In genomic region chr2:156452149-156452536, GRCm38 (mm10) we compare ENCODE assay signal across 23 mouse cellular contexts. TPM values are rescaled to one million over a fixed set of nuclear protein-coding genes. Genes with fewer than 3 reads are reported as not detected.
DNase-seq lines count a peak whose midpoint lies in the region; ATAC-seq and TF ChIP-seq lines count a peak whose summit lies in the region.
"Had no signal": no experiment of that assay in that cellular context is flagged by ENCODE, and none has a peak within 500 bp of the region (broad histone marks: within the 10 kb centered on the region; RNA-seq: fewer than 3 reads in every experiment).

No protein-coding gene starts in this region.

- H3K27ac ChIP-seq in forebrain, embryonic 10.5 days, result peak overlapping the region; percentile 69
- H3K27ac ChIP-seq in forebrain, embryonic 13.5 days, result no peak overlapping the region
- H3K27ac ChIP-seq in hindbrain, postnatal 0 days, result no peak overlapping the region
- H3K27ac ChIP-seq in hindbrain, embryonic 16.5 days (ENCODE audit: low read depth, low read length), result no peak overlapping the region
- H3K27ac ChIP-seq: embryonic facial prominence, embryonic 10.5 days; hindbrain, embryonic 15.5 days; limb, embryonic 13.5 days; liver, embryonic 12.5 days; midbrain, embryonic 12.5 days; neural tube, embryonic 15.5 days had no signal

- TF ChIP-seq CTCF in hindbrain, postnatal 0 days (IDR thresholded peaks at IDR 0.05; ENCODE audit: low read depth), result no peak

- no peak overlapping the region for H3K4me2 ChIP-seq in forebrain, embryonic 13.5 days
- H3K4me2 ChIP-seq in hindbrain, postnatal 0 days (ENCODE audit: low read depth, low read length), result no peak overlapping the region
- H3K4me2 ChIP-seq in hindbrain, embryonic 16.5 days (ENCODE audit: low read length), result no peak overlapping the region
- H3K4me2 ChIP-seq: hindbrain, embryonic 15.5 days; limb, embryonic 13.5 days; liver, embryonic 12.5 days; midbrain, embryonic 12.5 days; neural tube, embryonic 15.5 days had no signal

- DNase-seq in forebrain, embryonic 10.5 days (ENCODE audit: extremely low spot score, low spot score), result no peak
- DNase-seq in hindbrain, postnatal 0 days (ENCODE audit: low spot score), result no peak
- DNase-seq in right cerebral cortex, adult 2 months (ENCODE audit: low spot score in 2 of 2), result peak; percentile 30 to 35
- no peak for DNase-seq in right cerebral cortex, postnatal 25 days
- peak; percentile 83 for DNase-seq in brain, adult 2 months (ENCODE audit: low read depth, low spot score)
- DNase-seq in cerebellum, adult 11-12 months, result no peak
- DNase-seq: adrenal gland, adult 8-10 months; cerebellum, adult 8-10 months; gastrocnemius, postnatal 36 days; kidney, adult 9 months; kidney, postnatal 14 days; lung, adult 2 months; thymus, postnatal 36 days had no signal

- no peak for ATAC-seq in forebrain, embryonic 13.5 days
- peak; percentile 24; the same call in 1 of the 2 replicates for ATAC-seq in hindbrain, postnatal 0 days
- ATAC-seq in hindbrain, embryonic 16.5 days, result no peak
- ATAC-seq: activated CD4-positive, CD25-positive, alpha-beta regulatory T cell, adult 4 months; intestine, embryonic 16.5 days; liver, embryonic 12.5 days had no signal

- H3K36me3 ChIP-seq in forebrain, embryonic 10.5 days (replicated peaks), result no peaks in the 10 kb centered on the region
- H3K36me3 ChIP-seq in forebrain, embryonic 13.5 days (ENCODE audit: poor library complexity, severe bottlenecking), result no peaks in the 10 kb centered on the region
- H3K36me3 ChIP-seq in hindbrain, postnatal 0 days (ENCODE audit: insufficient read depth, low read length), result peaks cover 4% of the 10 kb centered on the region; the same call in 1 of the 2 replicates
- no peaks in the 10 kb centered on the region for H3K36me3 ChIP-seq in hindbrain, embryonic 16.5 days (ENCODE audit: control insufficient read depth, insufficient read depth, low read length)
- H3K36me3 ChIP-seq: embryonic facial prominence, embryonic 10.5 days; limb, embryonic 13.5 days; liver, embryonic 12.5 days; midbrain, embryonic 12.5 days had no signal

- no peak overlapping the region for H3K9ac ChIP-seq in forebrain, embryonic 13.5 days
- no peak overlapping the region for H3K9ac ChIP-seq in hindbrain, postnatal 0 days (replicated peaks; ENCODE audit: low read length)
- no peak overlapping the region for H3K9ac ChIP-seq in hindbrain, embryonic 16.5 days (ENCODE audit: low read depth, low read length)
- H3K9ac ChIP-seq: hindbrain, embryonic 15.5 days; limb, embryonic 13.5 days; liver, embryonic 12.5 days; midbrain, embryonic 12.5 days; neural tube, embryonic 15.5 days had no signal

- H3K27me3 ChIP-seq in forebrain, embryonic 10.5 days (ENCODE audit: poor library complexity, severe bottlenecking), result no peaks in the 10 kb centered on the region
- no peaks in the 10 kb centered on the region for H3K27me3 ChIP-seq in forebrain, embryonic 13.5 days
- H3K27me3 ChIP-seq in hindbrain, postnatal 0 days (ENCODE audit: insufficient read depth, low read length), result no peaks in the 10 kb centered on the region
- no peaks in the 10 kb centered on the region for H3K27me3 ChIP-seq in hindbrain, embryonic 16.5 days (replicated peaks; ENCODE audit: control insufficient read depth, insufficient read depth, low read length)
- H3K27me3 ChIP-seq: hindbrain, embryonic 15.5 days; limb, embryonic 13.5 days; midbrain, embryonic 12.5 days; neural tube, embryonic 15.5 days had no signal

- WGBS in forebrain, embryonic 10.5 days, result 59% methylated on average over 7 of the region's 7 CpGs
- 52% methylated on average over 7 of the region's 7 CpGs for WGBS in forebrain, embryonic 13.5 days
- 37% methylated on average over 7 of the region's 7 CpGs for WGBS in hindbrain, postnatal 0 days
- WGBS in hindbrain, embryonic 16.5 days, result 46% methylated on average over 7 of the region's 7 CpGs

- H3K4me1 ChIP-seq in forebrain, embryonic 10.5 days, result peaks cover 31% of the 10 kb centered on the region
- peaks cover 12% of the 10 kb centered on the region for H3K4me1 ChIP-seq in forebrain, embryonic 13.5 days
- peaks cover under 1% of the 10 kb centered on the region; the same call in 1 of the 2 replicates for H3K4me1 ChIP-seq in hindbrain, postnatal 0 days (ENCODE audit: insufficient read depth, low read length)
- peaks cover 1% of the 10 kb centered on the region for H3K4me1 ChIP-seq in hindbrain, embryonic 16.5 days (ENCODE audit: control insufficient read depth, insufficient read depth, low read depth, low read length)
- H3K4me1 ChIP-seq: hindbrain, embryonic 15.5 days had no signal

- H3K4me3 ChIP-seq in forebrain, embryonic 10.5 days, result no peak overlapping the region
- no peak overlapping the region for H3K4me3 ChIP-seq in forebrain, embryonic 13.5 days
- no peak overlapping the region for H3K4me3 ChIP-seq in hindbrain, postnatal 0 days (ENCODE audit: low read length)
- H3K4me3 ChIP-seq in hindbrain, embryonic 16.5 days (ENCODE audit: low read length), result no peak overlapping the region
- H3K4me3 ChIP-seq: embryonic facial prominence, embryonic 10.5 days; hindbrain, embryonic 15.5 days; limb, embryonic 13.5 days; liver, embryonic 12.5 days; midbrain, embryonic 12.5 days; neural tube, embryonic 15.5 days had no signal

- no peaks in the 10 kb centered on the region for H3K9me3 ChIP-seq in forebrain, embryonic 10.5 days
- H3K9me3 ChIP-seq in forebrain, embryonic 13.5 days (replicated peaks), result no peaks in the 10 kb centered on the region
- no peaks in the 10 kb centered on the region for H3K9me3 ChIP-seq in hindbrain, postnatal 0 days (ENCODE audit: low read length)
- no peaks in the 10 kb centered on the region for H3K9me3 ChIP-seq in hindbrain, embryonic 16.5 days (ENCODE audit: control insufficient read depth, low read length)
- H3K9me3 ChIP-seq: embryonic facial prominence, embryonic 10.5 days; hindbrain, embryonic 15.5 days; limb, embryonic 13.5 days; liver, embryonic 12.5 days; midbrain, embryonic 12.5 days; neural tube, embryonic 15.5 days had no signal

RNA-seq across cellular contexts. Expression of gene Epb41l1, which starts 31.4 kb away (rescaled TPM):
- polyA plus RNA-seq in forebrain, embryonic 10.5 days (2016; fragmentation: Nextera tagmentation; extraction: Ambion mirVana), result 0.93 and 1.1 TPM in 2 replicates
- polyA plus RNA-seq in forebrain, embryonic 13.5 days (2015; fragmentation: Nextera tagmentation; extraction: Ambion mirVana), result 5.3 and 7.1 TPM in 2 replicates
- total RNA-seq in hindbrain, postnatal 0 days (2014; rRNA removed), result 228 and 259 TPM in 2 replicates
- polyA plus RNA-seq in hindbrain, postnatal 0 days (2015; fragmentation: Nextera tagmentation; extraction: Ambion mirVana), result 10.7 and 11.2 TPM in 2 replicates
- 15.7 and 17.0 TPM in 2 replicates for polyA plus RNA-seq in hindbrain, embryonic 16.5 days (2015; fragmentation: Nextera tagmentation; extraction: Ambion mirVana)

Comparison
In these comparisons a context has a peak if more than half of its experiments do, and no peak if none do; other contexts are left out.
1. DNase-seq: peak in right cerebral cortex, adult 2 months (2 of 2) and brain, adult 2 months (single experiment); none in forebrain, embryonic 10.5 days (single experiment), hindbrain, postnatal 0 days (single experiment), right cerebral cortex, postnatal 25 days (single experiment) and cerebellum, adult 11-12 months (single experiment).